Mouse (Mus musculus) Patski (cell line): Measurements from ENCODE around the gene Ripor3. TPM values are rescaled to one million over a fixed set of nuclear protein-coding genes. Genes with fewer than 3 reads are reported as not detected.

Experiments used
- ATAC-seq: fragments of 100-300 bp; one replicate; pipeline ENCODE4 v1.8.0; 2021
- CTCF ChIA-PET: fragments of 350-600 bp; sonication (Branson Sonifier 250); formaldehyde crosslinking; loops from one replicate; lab custom pipeline; 2022; ENCODE audit warnings: inconsistent platforms; lab: Charles Lee
- POLR2A ChIA-PET: fragments of 350-600 bp; sonication (Branson Sonifier 250); formaldehyde crosslinking; loops from one replicate; lab custom pipeline; 2022; ENCODE audit warnings: antibody characterized with exemption, inconsistent platforms; lab: Charles Lee
- DNase-seq: peaks from one replicate; pipeline ENCODE4 v3.0.0-alpha.2; 2011; ENCODE audit warnings: low read depth, low spot score
- H3K27me3 ChIP-seq: fragments of 371-371 bp; one replicate; pipeline ENCODE4 v1.5.1; 2021
- CTCF ChIP-seq: fragments of 100-300 bp; IDR thresholded peaks from one replicate; pipeline ENCODE4 v1.5.1; 2021
- in situ Hi-C: fragments of 300-500 bp; cut with MboI; formaldehyde crosslinking; loops from 3 replicates; pipeline ENCODE4 v1.11.1; 2018; ENCODE audit warnings: low pct_unique_long_range_greater_than_20kb, mixed read lengths
- polyA plus RNA-seq: library from polyadenylated mRNA; unstranded; gene quantifications from one replicate; pipeline ENCODE4 v1.2.3, GENCODE M21; 2021

Ripor3 gene
- polyA plus RNA-seq, 1 experiment from 2014 or later = 0.39 TPM

GRCm38 (mm10) chr2:167958843-167959242 lies 51.6 kb downstream of the Ripor3 start:
- ChIA-PET POLR2A (no interaction called here), CTCF (interaction anchor here (0.7 kb wide), 1 partner anchor 15 kb away, joined by 3 read pairs; no protein-coding TSS in a partner anchor)
- no peaks in the 10 kb centered on the region for H3K27me3 ChIP-seq
- DNase-seq = no peak
- no peak for ATAC-seq
- TF ChIP-seq CTCF = no peak
- in situ Hi-C loops = no loop called here

GRCm38 (mm10) chr2:167958082-167958788 lies 52.2 kb downstream of the Ripor3 start:
- ChIA-PET CTCF (interaction anchor here (0.7 to 1.1 kb wide), 5 partner anchors 9 to 27 kb away, joined by 3 read pairs; partner anchors contain the start of gene Ptpn1), POLR2A (no interaction called here)
- in situ Hi-C loops = no loop called here
- no peak for DNase-seq
- ATAC-seq = no peak
- TF ChIP-seq CTCF = no peak
- H3K27me3 ChIP-seq = no peaks in the 10 kb centered on the region

GRCm38 (mm10) chr2:167957539-167957938 lies 52.9 kb downstream of the Ripor3 start:
- DNase-seq (no peak), ATAC-seq (no peak)
- ChIA-PET CTCF (interaction anchor here (0.7 to 1.1 kb wide), 4 partner anchors 8 to 26 kb away, joined by 3 read pairs; partner anchors contain the start of gene Ptpn1), POLR2A (no interaction called here)
- in situ Hi-C loops = no loop called here
- TF ChIP-seq CTCF = no peak
- no peaks in the 10 kb centered on the region for H3K27me3 ChIP-seq

- POLR2A ChIA-PET = no interaction called here
- no peak for TF ChIP-seq CTCF
- no peaks in the 10 kb centered on the region for H3K27me3 ChIP-seq
- in situ Hi-C loops = no loop called here
- no peak for ATAC-seq
- no peak for DNase-seq
- CTCF ChIA-PET = no interaction called here
Observed at GRCm38 (mm10) chr2:167954928-167955327, 55.5 kb downstream of the Ripor3 start.

- DNase-seq (no peak), ATAC-seq (no peak)
- ChIA-PET CTCF (interaction anchor here (2.1 kb wide), 1 partner anchor 11 kb away, joined by 7 read pairs; no protein-coding TSS in a partner anchor), POLR2A (interaction anchor here (0.8 kb wide), 1 partner anchor 30 kb away, joined by 3 read pairs; no protein-coding TSS in a partner anchor)
- TF ChIP-seq CTCF = no peak
- H3K27me3 ChIP-seq = no peaks in the 10 kb centered on the region
- in situ Hi-C loops = no loop called here
Observed at GRCm38 (mm10) chr2:167953819-167954218, 56.6 kb downstream of the Ripor3 start.

- peak; percentile 45 for ATAC-seq
- ChIA-PET CTCF (interaction anchor here (1.1 to 2.4 kb wide), 3 partner anchors 10 to 53 kb away, joined by 3 to 6 read pairs (median 3); no protein-coding TSS in a partner anchor), POLR2A (interaction anchor here (0.5 to 3.2 kb wide), 3 partner anchors 12 to 149 kb away, joined by 3 to 13 read pairs (median 3); no protein-coding TSS in a partner anchor)
- in situ Hi-C loops = no loop called here
- no peak for TF ChIP-seq CTCF
- peak; percentile 93 for DNase-seq
- no peaks in the 10 kb centered on the region for H3K27me3 ChIP-seq
Observed at GRCm38 (mm10) chr2:167951301-167952211, 58.9 kb downstream of the Ripor3 start.

GRCm38 (mm10) chr2:167950681-167951080 lies 59.7 kb downstream of the Ripor3 start:
- ATAC-seq (no peak), DNase-seq (no peak)
- TF ChIP-seq CTCF = no peak
- ChIA-PET POLR2A (interaction anchor here (3.2 kb wide), 1 partner anchor 11 kb away, joined by 13 read pairs; no protein-coding TSS in a partner anchor), CTCF (interaction anchor here (1.1 to 2.4 kb wide), 2 partner anchors 9 to 11 kb away, joined by 3 to 6 read pairs; no protein-coding TSS in a partner anchor)
- in situ Hi-C loops = no loop called here
- H3K27me3 ChIP-seq = no peaks in the 10 kb centered on the region

- DNase-seq = no peak
- no peaks in the 10 kb centered on the region for H3K27me3 ChIP-seq
- in situ Hi-C loops = no loop called here
- TF ChIP-seq CTCF = no peak
- ChIA-PET CTCF (interaction anchor here (0.6 to 2.1 kb wide), 6 partner anchors 8 to 270 kb away, joined by 3 to 7 read pairs (median 3); no protein-coding TSS in a partner anchor), POLR2A (interaction anchor here (1.8 to 3.2 kb wide), 2 partner anchors 10 to 14 kb away, joined by 4 to 13 read pairs; no protein-coding TSS in a partner anchor)
- ATAC-seq = no peak
Observed at GRCm38 (mm10) chr2:167949808-167950207, 60.6 kb downstream of the Ripor3 start.

- peak; percentile 70 for ATAC-seq
- POLR2A ChIA-PET = interaction anchor here (1.8 to 3.2 kb wide), 2 partner anchors 9 to 14 kb away, joined by 4 to 13 read pairs; no protein-coding TSS in a partner anchor
- no peak for TF ChIP-seq CTCF
- in situ Hi-C loops = no loop called here
- no peak for DNase-seq
- no peaks in the 10 kb centered on the region for H3K27me3 ChIP-seq
- CTCF ChIA-PET = interaction anchor here (1.0 to 2.1 kb wide), 5 partner anchors 9 to 270 kb away, joined by 3 to 7 read pairs (median 3); no protein-coding TSS in a partner anchor
Observed at GRCm38 (mm10) chr2:167949250-167949649, 61.2 kb downstream of the Ripor3 start.

- H3K27me3 ChIP-seq = no peaks in the 10 kb centered on the region
- ChIA-PET CTCF (interaction anchor here (1.0 to 2.1 kb wide), 2 partner anchors 9 to 269 kb away, joined by 3 to 7 read pairs; no protein-coding TSS in a partner anchor), POLR2A (interaction anchor here (1.8 to 3.2 kb wide), 2 partner anchors 9 to 13 kb away, joined by 4 to 13 read pairs; no protein-coding TSS in a partner anchor)
- no peak for TF ChIP-seq CTCF
- in situ Hi-C loops = no loop called here
- ATAC-seq = no peak
- DNase-seq = no peak
Observed at GRCm38 (mm10) chr2:167948557-167948956, 61.9 kb downstream of the Ripor3 start.
